Comparison of ENCODE assay signal across 8 mouse cellular contexts in the genomic region with DNA sequence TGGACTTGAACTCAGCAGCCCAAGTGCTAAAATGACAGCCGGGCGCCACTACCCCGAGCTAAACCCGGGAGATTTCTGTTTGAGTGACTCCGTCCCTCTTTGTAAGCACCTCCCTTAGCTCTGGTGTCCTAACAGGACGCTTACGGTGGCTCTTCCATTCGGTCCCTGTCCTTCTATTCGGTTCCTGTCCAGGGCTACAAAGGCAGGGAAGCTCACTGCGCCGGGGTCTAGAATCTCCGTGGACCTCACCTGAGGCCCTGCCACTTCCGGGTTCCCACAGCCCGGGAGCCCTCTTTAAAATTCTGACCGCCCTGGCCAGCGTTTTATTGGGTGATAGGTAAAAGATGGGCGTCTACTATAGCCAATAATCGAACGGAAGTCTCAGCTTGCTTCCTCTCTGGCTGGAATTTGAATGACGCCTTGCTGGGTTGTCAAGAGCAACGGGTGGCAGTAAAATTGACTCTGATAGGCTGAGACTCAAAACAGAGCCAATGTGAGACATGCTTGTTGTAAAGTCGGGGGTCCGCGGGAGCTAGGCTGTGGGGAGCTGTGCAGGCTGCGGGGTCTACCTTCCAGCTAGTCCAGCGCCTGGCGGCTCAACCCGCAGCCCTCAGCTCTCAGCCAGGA. TPM values are rescaled to one million over a fixed set of nuclear protein-coding genes. Genes with fewer than 3 reads are reported as not detected.
DNase-seq lines count a peak whose midpoint lies in the region; ATAC-seq lines count a peak whose summit lies in the region.

A gene (minus strand): TSS at position 295 of the 627 bp plus-strand sequence.
A gene (plus strand): TSS at position 494 of the 627 bp plus-strand sequence.

- H3K4me2 ChIP-seq in hindbrain, embryonic 16.5 days (ENCODE audit: low read length): peak within 1 kb of the TSS; percentile 91

- H3K27ac ChIP-seq in hindbrain, embryonic 16.5 days (ENCODE audit: low read depth, low read length): peak within 1 kb of the TSS; percentile 17; the same call in 1 of the 2 replicates
- H3K27ac ChIP-seq in macrophage: peak within 1 kb of the TSS; percentile 49

- under 1% methylated on average over 28 of the region's 28 CpGs for whole genome bisulfite sequencing in hindbrain, embryonic 16.5 days
- under 1% methylated on average over 28 of the region's 28 CpGs for WGBS in macrophage (ENCODE audit: missing documents)

- H3K4me3 ChIP-seq in hindbrain, embryonic 16.5 days (ENCODE audit: low read length): peak within 1 kb of the TSS; percentile 61
- H3K4me3 ChIP-seq in macrophage (ENCODE audit: inconsistent target): peak within 1 kb of the TSS; percentile 88

- no peaks in the 10 kb centered on the region for H3K79me2 ChIP-seq in macrophage (ENCODE audit: inconsistent target)

- no peaks in the 10 kb centered on the region for H3K9me3 ChIP-seq in hindbrain, embryonic 16.5 days (ENCODE audit: control insufficient read depth, low read length)

- ATAC-seq in hindbrain, embryonic 16.5 days: peak; percentile 99

- peaks cover 15% of the 10 kb centered on the region for H3K4me1 ChIP-seq in hindbrain, embryonic 16.5 days (ENCODE audit: control insufficient read depth, insufficient read depth, low read depth, low read length)

- H3K27me3 ChIP-seq in hindbrain, embryonic 16.5 days (replicated peaks; ENCODE audit: control insufficient read depth, insufficient read depth, low read length): no peaks in the 10 kb centered on the region

- H3K36me3 ChIP-seq in hindbrain, embryonic 16.5 days (ENCODE audit: control insufficient read depth, insufficient read depth, low read length): peaks cover 11% of the 10 kb centered on the region
- H3K36me3 ChIP-seq in macrophage (ENCODE audit: inconsistent target): peaks cover 19% of the 10 kb centered on the region; the same call in 1 of the 2 replicates

- H3K9ac ChIP-seq in hindbrain, embryonic 16.5 days (ENCODE audit: low read depth, low read length): peak within 1 kb of the TSS; percentile 74

- DNase-seq in WW6 (ENCODE audit: low read depth, low spot score): peak; percentile 94
- DNase-seq in cerebellum, postnatal 4 days (ENCODE audit: low spot score in 2 of 2): peak; percentile 95 to 98
- DNase-seq in gastrocnemius, adult 18-20 months (ENCODE audit: low spot score): peak; percentile 98
- DNase-seq in left cerebral cortex, adult 18-20 months (ENCODE audit: low spot score in 2 of 2): peak; percentile 90 to 96
- DNase-seq in right cerebral cortex, adult 18-20 months: peak; percentile 98
- peak; percentile 68 for DNase-seq in urinary bladder, postnatal 10 days (ENCODE audit: low spot score)

RNA-seq across cellular contexts. Expression of the first gene that starts in this region (rescaled TPM):
- 1 to 10 TPM in 1 of 2 experiments, under 1 TPM in 1; 0.97 to 1.1 TPM for total RNA-seq in gastrocnemius, adult 18-20 months (2021)
- 14.9 and 15.1 TPM in 2 replicates for polyA plus RNA-seq in hindbrain, embryonic 16.5 days (2015; fragmentation: Nextera tagmentation; extraction: Ambion mirVana)
- 1 to 10 TPM; 4.8 to 5.0 TPM for total RNA-seq in left cerebral cortex, adult 18-20 months (2021)
- 1 to 10 TPM in 13 of 26 experiments, under 1 TPM in 7, not detected in 6; 0.37 to 4.1 (median 1.4) TPM for total RNA-seq in macrophage (2018; cell fraction: chromatin; rRNA removed)
- 1 to 10 TPM; 2.7 to 9.6 (median 7.5) TPM for total RNA-seq in macrophage (2018; cell fraction: cytosol; rRNA removed)
- total RNA-seq in macrophage (2018; cell fraction: nucleus; rRNA removed): 1 to 10 TPM in 25 of 26 experiments, not detected in 1; 1.1 to 5.9 (median 2.3) TPM
- polyA plus RNA-seq in macrophage (2018): 5.4 to 10.3 TPM (median 8.4 TPM) in 3 replicates

RNA-seq across cellular contexts. Expression of the second gene that starts in this region (rescaled TPM):
- 1 to 10 TPM; 4.6 to 5.6 TPM for total RNA-seq in gastrocnemius, adult 18-20 months (2021)
- 30.5 and 32.5 TPM in 2 replicates for polyA plus RNA-seq in hindbrain, embryonic 16.5 days (2015; fragmentation: Nextera tagmentation; extraction: Ambion mirVana)
- 10 to 100 TPM; 18.2 to 18.9 TPM for total RNA-seq in left cerebral cortex, adult 18-20 months (2021)
- 10 to 100 TPM in 22 of 26 experiments, 1 to 10 TPM in 4; 4.7 to 52.6 (median 34.6) TPM for total RNA-seq in macrophage (2018; cell fraction: chromatin; rRNA removed)
- 1 to 10 TPM; 4.5 to 8.8 (median 6.3) TPM for total RNA-seq in macrophage (2018; cell fraction: cytosol; rRNA removed)
- total RNA-seq in macrophage (2018; cell fraction: nucleus; rRNA removed): 10 to 100 TPM in 16 of 26 experiments, 1 to 10 TPM in 10; 2.9 to 27.0 (median 15.7) TPM
- polyA plus RNA-seq in macrophage (2018): 4.7 to 9.8 TPM (median 6.2 TPM) in 3 replicates

Comparison
In these comparisons a context has a peak if more than half of its experiments do, and no peak if none do; other contexts are left out.
1. Peak in every context shown above with its lines: DNase-seq, ATAC-seq, H3K4me3 ChIP-seq and H3K27ac ChIP-seq.